Mouse (Mus musculus) lung, adult 2 months (tissue): Measurements from ENCODE around the gene Gm37240. TPM values are rescaled to one million over a fixed set of nuclear protein-coding genes. Genes with fewer than 3 reads are reported as not detected.

Experiments used
- DNase-seq: peaks from one replicate; pipeline ENCODE4 v3.0.0; 2022
- H3K4me1 ChIP-seq: fragments of 200-500 bp; 2 replicates; pipeline ENCODE4 v1.6.1; 2011; ENCODE audit warnings: low read length; ENCODE audit not compliant: control insufficient read depth, insufficient read depth
- H3K4me3 ChIP-seq: fragments of 200-500 bp; replicated peaks from 2 replicates; pipeline ENCODE3; 2011; ENCODE audit warnings: low read depth, mild to moderate bottlenecking, control low read depth, low read length; ENCODE audit errors: extremely low read depth
- CTCF ChIP-seq: fragments of 200-500 bp; IDR thresholded peaks from 2 replicates; pipeline ENCODE4 v1.5.1; 2011; ENCODE audit warnings: mild to moderate bottlenecking, low read length, control low read depth; ENCODE audit not compliant: insufficient read depth
- POLR2A ChIP-seq: fragments of 200-500 bp; IDR thresholded peaks from 2 replicates; pipeline ENCODE4 v1.6.1; 2011; ENCODE audit warnings: low read depth, mild to moderate bottlenecking, control low read depth, low read length, borderline replicate concordance; ENCODE audit errors: extremely low read depth
- WGBS: fragments of 180-500 bp; shearing (Covaris S2); methylation state at CpG from one replicate; pipeline ENCODE4 v1.1.7; 2018; 5-methylcytosine and 5-hydroxymethylcytosine counted together
- polyA plus RNA-seq: library from polyadenylated mRNA; depleted of rRNA; stranded (reverse); fragments of >200 nt; gene quantifications from 2 replicates; pipeline ENCODE4 v1.2.3, GENCODE M21; 2012

The Gm37240 gene
- polyA plus RNA-seq, 1 experiment = 16.9 TPM

GRCm38 (mm10) chr3:84946381-84946780 is 940.9 kb downstream of the Gm37240 start:
- DNase-seq = no peak
- WGBS = 87% methylated on average over 1 of the region's 1 CpGs
- Histone ChIP-seq H3K4me1 (peaks cover 3% of the 10 kb centered on the region; the same call in 1 of the 2 replicates), H3K4me3 (no peak overlapping the region)
- TF ChIP-seq POLR2A = no peak
- no peak for TF ChIP-seq CTCF

GRCm38 (mm10) chr3:84944933-84945332 is 942.4 kb downstream of the Gm37240 start:
- Histone ChIP-seq H3K4me3 (no peak overlapping the region), H3K4me1 (0 out of 2 replicates have a peak, but pooled peaks cover 3% of the 10 kb centered on the region)
- 86% methylated on average over 3 of the region's 3 CpGs for WGBS
- DNase-seq = no peak
- no peak for TF ChIP-seq POLR2A
- no peak for TF ChIP-seq CTCF

DNA sequence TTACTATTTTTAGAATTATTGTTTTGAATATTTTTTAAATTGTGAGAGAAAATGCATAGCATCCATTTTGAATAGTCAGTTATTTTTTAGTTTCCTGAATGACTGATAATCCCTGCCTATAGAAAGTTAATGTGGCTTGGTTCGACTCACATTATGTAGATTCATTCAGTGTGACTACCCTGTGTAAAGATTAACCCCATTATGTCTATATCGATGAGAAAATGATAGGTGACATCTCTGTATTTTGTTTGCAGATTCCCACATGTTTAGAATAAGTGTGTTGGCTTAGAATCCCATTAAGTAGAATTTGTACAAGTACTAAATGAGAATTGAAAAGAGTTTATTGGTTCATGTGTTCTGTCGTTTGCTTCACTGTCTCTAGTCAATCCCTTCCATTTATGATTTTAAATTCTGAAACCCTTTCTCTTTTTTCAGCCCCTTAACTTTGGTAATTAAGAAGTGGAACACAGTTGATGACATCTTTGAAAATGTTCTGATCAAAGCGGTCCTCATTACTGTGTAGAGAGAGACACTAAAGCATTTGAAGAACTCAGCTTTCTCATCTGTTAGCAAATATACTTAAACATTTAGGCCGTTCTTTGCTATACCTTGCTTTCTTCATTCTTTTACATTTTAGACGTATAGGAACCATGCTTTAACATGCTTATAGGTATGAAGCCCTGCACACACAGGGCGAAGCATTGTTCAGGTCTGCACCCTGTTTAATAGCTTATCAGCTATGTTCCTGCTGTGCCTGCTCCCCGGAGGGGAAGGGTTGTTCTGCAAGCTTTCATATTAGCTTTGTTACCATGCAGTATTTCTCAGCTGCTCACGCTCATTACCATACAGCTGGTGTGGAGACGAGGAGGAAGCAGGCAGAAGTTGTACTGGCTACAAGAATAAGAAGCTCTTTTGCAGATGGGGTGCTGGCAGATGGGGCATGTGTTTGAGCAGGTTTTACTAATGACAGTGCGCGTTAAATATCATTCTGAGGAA is 949.7 kb downstream of the Gm37240 start:
- H3K4me1 ChIP-seq = no peaks in the 10 kb centered on the region
- WGBS = 78% methylated on average over 12 of the region's 12 CpGs
- H3K4me3 ChIP-seq = no peak overlapping the region
- DNase-seq = no peak
- TF ChIP-seq CTCF = no peak
- no peak for TF ChIP-seq POLR2A

DNA sequence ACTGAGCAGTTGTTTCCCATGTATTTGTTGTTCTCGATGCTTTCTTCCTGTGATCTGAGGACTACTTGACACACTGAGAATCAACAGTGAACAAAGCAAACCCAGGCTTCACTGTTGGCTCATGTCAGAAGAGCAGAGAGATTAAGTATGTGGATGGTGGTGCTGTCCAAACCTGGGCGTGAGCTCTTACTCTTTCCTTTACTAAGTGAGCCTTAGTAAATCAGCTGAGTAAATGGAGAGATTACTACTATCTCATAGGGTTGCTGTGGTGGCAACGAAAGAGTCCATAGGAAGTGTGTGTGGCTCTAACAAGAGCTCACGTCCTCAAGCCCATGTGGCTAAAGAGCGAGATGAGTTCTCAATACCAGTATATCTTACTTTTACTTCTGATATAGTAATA is 950.4 kb downstream of the Gm37240 start:
- Histone ChIP-seq H3K4me3 (no peak overlapping the region), H3K4me1 (no peaks in the 10 kb centered on the region)
- 78% methylated on average over 5 of the region's 5 CpGs for WGBS
- no peak for TF ChIP-seq POLR2A
- no peak for TF ChIP-seq CTCF
- DNase-seq = no peak

DNA sequence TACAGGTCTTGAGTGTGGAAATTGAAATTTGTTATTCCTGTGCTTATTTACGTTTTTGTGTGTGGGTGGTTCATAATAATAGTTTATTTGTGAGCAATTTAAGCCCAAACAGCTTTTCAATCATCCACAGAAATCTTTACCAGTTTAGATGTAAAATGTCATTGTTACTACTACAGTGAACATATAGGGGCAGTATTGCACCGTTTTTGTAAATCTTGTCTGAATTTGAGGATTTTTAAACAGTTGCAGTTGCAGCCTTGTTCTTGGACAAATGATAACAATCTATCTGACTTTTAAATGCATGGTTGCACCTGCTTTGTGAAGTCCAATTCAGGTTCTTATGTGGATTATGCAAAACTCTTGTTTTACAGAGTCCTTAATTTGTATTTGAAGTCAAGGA is 951.1 kb downstream of the Gm37240 start:
- DNase-seq = no peak
- H3K4me1 ChIP-seq = no peaks in the 10 kb centered on the region
- 48% methylated on average over 2 of the region's 2 CpGs for WGBS
- no peak for TF ChIP-seq POLR2A
- no peak for TF ChIP-seq CTCF
- no peak overlapping the region for H3K4me3 ChIP-seq

- no peaks in the 10 kb centered on the region for H3K4me1 ChIP-seq
- DNase-seq = no peak
- TF ChIP-seq POLR2A (no peak), CTCF (no peak)
- no peak overlapping the region for H3K4me3 ChIP-seq
- 90% methylated on average over 1 of the region's 1 CpGs for WGBS
Observed at GRCm38 (mm10) chr3:84935729-84936128, 951.6 kb downstream of the Gm37240 start.

DNA sequence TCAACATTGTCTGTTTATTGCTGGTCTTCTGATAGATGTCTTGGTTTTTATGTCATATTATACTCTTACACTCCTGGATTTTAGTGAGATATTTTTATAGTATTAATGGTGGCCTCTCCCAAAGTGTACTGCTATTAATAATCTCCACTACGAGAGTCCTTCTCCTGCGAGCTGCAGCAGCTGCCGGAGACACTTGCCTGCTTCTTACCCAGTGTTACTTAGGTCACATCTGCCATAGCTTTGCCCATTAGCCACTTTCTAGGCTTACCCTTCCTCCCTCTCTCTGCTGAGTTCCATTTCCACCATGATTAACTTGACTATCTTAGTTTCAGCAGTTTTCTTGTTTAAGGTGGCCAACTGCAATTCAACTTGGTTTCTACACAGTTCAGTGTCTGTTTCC is 956.6 kb downstream of the Gm37240 start:
- 86% methylated on average over 3 of the region's 3 CpGs for WGBS
- DNase-seq = no peak

GRCm38 (mm10) chr3:84929171-84929570 is 958.1 kb downstream of the Gm37240 start:
- 81% methylated on average over 3 of the region's 3 CpGs for WGBS
- Histone ChIP-seq H3K4me3 (no peak overlapping the region), H3K4me1 (peaks cover 7% of the 10 kb centered on the region)
- TF ChIP-seq POLR2A (no peak), CTCF (no peak)
- DNase-seq = no peak

More for the DNA sequence above, 956.6 kb downstream of the Gm37240 start:
- H3K4me1 ChIP-seq = no peaks in the 10 kb centered on the region; the same call in 1 of the 2 replicates
- H3K4me3 ChIP-seq = no peak overlapping the region
- TF ChIP-seq CTCF = no peak
- TF ChIP-seq POLR2A = no peak

- WGBS = 98% methylated on average over 2 of the region's 2 CpGs
- H3K4me1 ChIP-seq = peaks cover 9% of the 10 kb centered on the region
- no peak overlapping the region for H3K4me3 ChIP-seq
- TF ChIP-seq CTCF (no peak), POLR2A (no peak)
- no peak for DNase-seq
Observed at GRCm38 (mm10) chr3:84927901-84928300, 959.4 kb downstream of the Gm37240 start.

DNA sequence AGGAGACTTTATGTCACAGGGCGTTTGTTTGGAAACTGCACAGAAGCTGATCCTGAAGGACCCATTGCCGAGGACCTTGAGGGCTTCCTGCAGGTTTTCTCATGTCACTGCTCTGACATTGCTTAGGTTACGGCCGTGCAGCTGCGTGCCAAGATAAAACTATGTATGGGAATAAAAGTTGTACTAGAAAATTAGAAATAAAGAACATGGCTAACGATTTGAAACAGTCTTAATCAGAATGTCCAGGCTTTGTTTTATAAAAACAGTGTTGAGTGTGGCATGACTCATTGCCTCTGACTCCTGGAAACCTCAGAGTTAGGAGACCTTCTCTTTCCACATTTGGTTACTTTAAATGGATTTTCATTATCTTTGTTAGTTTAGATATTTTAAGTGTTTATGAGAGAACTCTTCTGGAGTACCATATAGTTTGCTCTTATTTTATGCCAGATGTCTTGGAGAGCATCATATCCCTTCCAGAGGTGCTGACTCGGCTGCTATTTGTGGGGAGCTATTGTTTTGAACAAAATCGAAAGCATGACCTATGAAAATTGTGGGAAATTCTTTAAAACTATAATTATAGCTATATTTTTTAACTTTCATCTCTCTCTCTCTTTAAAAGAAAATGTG is 960.0 kb downstream of the Gm37240 start:
- no peak for DNase-seq
- no peak overlapping the region for H3K4me3 ChIP-seq
- H3K4me1 ChIP-seq = peaks cover 9% of the 10 kb centered on the region
- 60% methylated on average over 8 of the region's 8 CpGs for WGBS
- no peak for TF ChIP-seq CTCF
- TF ChIP-seq POLR2A = no peak
